Mouse (Mus musculus) layer of hippocampus, postnatal 14 days (tissue): ENCODE data around the gene Tsc2. TPM values are rescaled to one million over a fixed set of nuclear protein-coding genes. Genes with fewer than 3 reads are reported as not detected.
"Not testable (repeated sequence)": the region's sequence is repeated elsewhere in the genome, so short reads cannot be mapped to it uniquely, and the experiment has no call there.

Experiments
- DNase-seq, 2 experiments: peaks; one replicate each; pipeline ENCODE4 v3.0.0; 2021 to 2022; ENCODE audit warnings: low spot score in 2 of 2, mixed read lengths in 1 of 2
- long read RNA-seq, 2 experiments: library from polyadenylated mRNA; stranded (forward); transcript quantifications; one replicate each; pipeline ENCODE4 v2.0.0; 2021
- total RNA-seq, 2 experiments: library from RNA; stranded (reverse); gene quantifications; 2 replicates each; pipeline ENCODE4 v1.2.3; 2021

The Tsc2 gene
- 100 to 1,000 TPM; 160 to 162 TPM for total RNA-seq
- long read RNA-seq, experiment 1, full-length matches to known transcripts: 4 of 75 reads
- long read RNA-seq, experiment 1, partial matches to known transcripts: 45 of 75 reads
- long read RNA-seq, experiment 1, other reads (novel, unspliced or antisense): 26 of 75 reads
- long read RNA-seq, experiment 2, full-length matches to known transcripts: 8 of 88 reads
- long read RNA-seq, experiment 2, partial matches to known transcripts: 54 of 88 reads
- long read RNA-seq, experiment 2, other reads (novel, unspliced or antisense): 26 of 88 reads

DNA sequence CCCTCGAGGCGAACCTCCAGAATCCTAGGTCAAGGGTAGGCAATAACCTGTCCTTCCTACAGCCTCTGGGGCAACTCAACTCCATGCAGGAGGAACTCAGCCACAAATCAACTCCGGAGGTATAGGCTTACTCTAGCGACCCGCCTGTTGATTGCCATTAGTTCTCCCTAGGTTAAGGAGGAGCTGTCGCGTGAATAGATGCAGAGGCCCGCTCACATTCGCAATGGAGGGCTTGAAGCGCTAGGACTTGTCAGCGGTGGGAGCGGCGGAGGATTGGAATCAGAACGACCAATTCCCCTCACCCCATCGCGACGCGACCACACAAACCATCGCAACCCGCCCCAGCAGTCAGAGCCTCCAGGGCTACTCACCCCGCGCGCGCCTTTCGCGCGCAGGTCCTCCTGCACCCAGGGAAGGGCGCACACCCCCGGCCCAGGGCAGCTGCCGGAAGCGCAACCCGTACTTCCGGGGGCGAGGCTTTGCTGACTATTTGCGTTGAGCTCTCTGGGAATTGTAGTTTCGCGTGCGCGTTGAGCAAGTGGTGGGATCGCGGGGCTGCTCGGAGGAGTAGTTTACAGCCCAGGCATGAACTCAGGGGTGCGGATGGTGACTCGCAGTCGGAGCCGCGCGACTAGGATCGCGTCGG, at the start of gene Tsc2, which contains the start of gene Nthl1:
Gene Tsc2 (minus strand): TSS at position 464 of the 646 bp plus-strand sequence.
Gene Nthl1 (plus strand): TSS at position 514 of the 646 bp plus-strand sequence.
- DNase-seq: peak; percentile 81 to 88

GRCm38 (mm10) chr17:24677500-24678080, 45.2 kb upstream of the Tsc2 start:
- DNase-seq: no peak

- no peak for DNase-seq
Measured at GRCm38 (mm10) chr17:24676877-24677276, 44.4 kb upstream of the Tsc2 start.

DNA sequence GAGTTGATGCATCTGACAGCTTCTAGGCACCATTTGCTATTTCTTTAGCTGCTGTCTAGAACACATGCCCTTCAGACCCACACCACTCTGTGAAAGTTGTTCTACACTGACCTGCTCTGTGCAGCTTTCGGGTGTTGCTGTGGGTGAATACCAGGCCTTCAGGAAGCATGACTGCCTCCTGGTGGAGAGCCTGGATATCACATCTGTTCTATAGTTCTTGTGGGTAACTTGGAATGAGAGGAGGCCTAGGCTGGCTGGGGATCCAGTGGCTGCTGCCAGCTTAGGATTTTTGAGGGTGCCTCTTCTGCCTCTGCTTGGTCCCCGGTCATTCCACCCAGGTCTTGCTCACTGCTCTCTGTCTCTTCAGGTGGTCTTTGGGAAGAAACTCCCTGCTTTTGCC, 43.8 kb upstream of the Tsc2 start:
- peak; percentile 66 to 70 for DNase-seq

DNA sequence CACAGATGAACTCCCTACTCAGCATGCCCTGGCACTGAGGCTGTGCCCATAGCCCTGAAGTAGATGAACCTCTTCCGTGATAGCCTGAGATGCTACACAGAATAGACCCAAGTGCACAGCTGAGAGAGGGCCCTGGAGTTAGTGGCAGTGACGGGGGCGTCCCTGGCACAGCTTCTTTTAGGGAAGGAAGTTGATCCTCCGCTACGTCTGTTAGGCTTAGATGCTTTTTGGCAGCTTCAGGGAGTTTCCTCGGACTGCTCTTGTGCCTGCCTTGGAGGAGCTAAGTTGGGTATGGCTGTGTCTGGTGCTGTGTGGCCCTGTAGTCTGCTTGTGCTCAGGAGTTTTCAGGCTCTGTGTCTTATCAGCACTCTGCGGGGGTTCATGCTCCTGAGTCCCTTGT, 41.8 kb upstream of the Tsc2 start:
- peak in 1 of 2 experiments; percentile 63 for DNase-seq

DNA sequence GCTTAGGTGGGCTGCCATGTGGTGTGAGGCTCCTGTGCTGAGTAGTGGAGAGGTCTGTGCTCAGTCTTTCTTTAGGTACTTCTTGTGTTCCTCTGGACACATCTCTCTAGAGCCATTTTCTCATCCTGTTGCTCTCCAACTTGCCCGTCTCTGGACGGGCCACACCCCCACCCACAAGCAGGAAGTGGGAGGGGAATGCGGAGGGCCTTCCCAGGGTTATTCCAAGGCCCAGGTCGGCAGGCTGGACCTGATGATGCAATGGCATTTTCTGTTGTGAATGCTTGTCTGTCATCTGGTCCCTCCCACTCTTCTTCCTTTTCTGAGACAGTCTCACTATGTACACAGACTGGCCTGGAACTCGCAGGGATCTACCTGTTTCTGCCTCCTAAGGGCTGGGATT, 39.7 kb upstream of the Tsc2 start:
- DNase-seq: no peak

DNA sequence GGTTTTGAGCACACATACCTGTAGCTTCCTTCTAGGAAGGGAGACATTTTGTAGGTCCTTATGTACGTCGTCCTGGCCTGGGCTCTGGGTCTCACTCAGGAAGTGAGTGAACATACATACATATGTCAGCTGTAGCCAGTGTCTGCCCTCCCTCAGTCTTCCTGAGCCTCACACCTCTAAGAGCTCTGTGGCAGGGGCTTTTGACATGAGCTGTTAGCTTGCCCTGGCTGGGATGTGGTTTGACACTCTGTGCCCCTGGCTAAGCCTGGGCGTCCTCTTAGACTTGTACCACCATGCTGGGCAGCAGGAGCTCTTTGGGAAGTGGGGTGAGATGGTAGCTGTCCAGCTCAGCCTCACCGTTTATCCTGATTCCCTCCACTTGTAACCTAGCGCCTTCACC, 38.9 kb upstream of the Tsc2 start:
- DNase-seq: no peak

DNA sequence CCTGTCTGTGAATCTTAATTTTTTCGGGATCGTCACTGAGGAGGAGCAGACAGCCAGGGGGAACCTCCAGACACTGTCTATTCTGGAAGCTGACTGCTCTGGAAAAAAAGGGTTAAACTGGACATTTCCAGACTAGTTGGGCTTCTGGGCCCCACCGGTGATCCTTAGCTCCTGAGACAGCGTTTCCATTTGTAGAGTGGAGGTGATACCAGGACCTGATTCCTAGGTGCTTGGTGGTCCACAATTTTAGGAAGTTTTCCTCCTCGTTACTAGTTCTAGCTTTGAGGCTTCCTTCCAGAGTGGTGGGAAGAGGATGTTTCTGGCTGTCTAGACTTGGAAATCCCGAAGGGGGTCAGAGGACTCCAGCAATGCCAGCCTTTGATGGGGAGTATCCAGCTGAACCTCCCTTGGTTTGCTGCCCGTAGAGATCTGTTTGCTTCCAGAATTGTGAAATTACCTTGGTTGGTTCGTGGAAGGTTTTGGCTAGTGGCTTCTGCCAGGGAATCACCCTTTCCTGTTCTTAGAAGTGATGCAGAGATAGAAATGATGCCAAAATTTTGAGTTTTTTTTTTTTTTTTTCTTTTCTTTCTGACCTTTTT, 37.9 kb upstream of the Tsc2 start:
- no peak for DNase-seq

- DNase-seq: peak; percentile 93 to 95
Measured at GRCm38 (mm10) chr17:24669545-24670245, 37.3 kb upstream of the Tsc2 start, which contains the start of gene Zfp598. Gene Zfp598, plus strand, starts transcription at chr17:24669687.

DNA sequence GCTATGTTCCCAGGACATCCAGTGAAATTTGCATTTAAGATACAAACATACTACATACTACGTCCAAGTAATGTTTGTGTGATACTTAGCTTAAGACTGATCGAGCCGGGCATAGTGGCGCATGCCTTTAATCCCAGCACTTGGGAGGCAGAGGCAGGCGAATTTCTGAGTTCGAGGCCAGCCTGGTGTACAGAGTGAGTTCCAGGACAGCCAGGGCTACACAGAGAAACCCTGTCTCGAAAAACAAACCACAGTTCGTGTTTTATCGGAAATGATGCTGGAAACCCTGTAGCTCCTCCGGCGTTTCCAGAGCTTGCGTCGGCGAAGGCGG, 36.7 kb upstream of the Tsc2 start:
- DNase-seq: not testable (repeated sequence)

DNA sequence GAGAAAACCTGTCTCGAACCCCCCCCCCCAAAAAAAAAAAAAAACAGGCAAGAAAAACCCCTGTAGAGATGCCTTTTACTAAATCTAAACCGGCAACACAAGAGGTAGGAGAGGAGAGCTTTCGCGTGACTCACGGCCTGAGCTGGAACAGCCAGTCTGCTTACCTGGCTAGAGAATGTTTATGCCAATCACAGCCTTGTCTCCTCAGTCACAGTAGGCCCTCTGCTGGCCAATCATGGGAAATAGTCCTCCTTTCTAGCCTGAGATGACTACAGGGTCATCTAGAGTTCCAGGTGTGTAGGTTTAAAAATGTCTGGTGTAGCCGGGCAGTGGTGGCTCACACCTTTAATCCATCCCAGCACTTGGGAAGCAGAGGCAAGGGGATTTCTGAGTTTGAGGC, 35.0 kb upstream of the Tsc2 start:
- DNase-seq: no peak

DNA sequence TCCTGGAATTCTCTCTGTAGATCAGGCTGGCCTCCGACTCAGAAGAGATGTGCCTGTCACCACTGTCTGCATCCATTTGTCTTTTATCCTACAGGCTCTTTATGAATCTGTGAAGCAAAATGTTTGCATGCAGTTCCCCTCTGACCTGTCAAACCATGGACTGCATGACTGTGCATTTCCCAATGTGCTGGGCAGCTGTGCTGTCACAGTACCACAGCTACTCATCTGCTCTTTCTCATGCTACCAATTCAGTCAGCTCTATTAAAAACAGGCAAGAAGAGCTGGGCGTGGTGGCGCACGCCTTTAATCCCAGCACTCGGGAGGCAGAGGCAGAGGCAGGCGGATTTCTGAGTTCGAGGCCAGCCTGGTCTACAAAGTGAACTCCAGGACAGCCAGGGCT, 34.6 kb upstream of the Tsc2 start:
- DNase-seq: not testable (repeated sequence)

- no peak for DNase-seq
Measured at GRCm38 (mm10) chr17:24658017-24658758, 25.8 kb upstream of the Tsc2 start, which contains the start of gene Npw. Gene Npw, minus strand, starts transcription at chr17:24658457.

DNA sequence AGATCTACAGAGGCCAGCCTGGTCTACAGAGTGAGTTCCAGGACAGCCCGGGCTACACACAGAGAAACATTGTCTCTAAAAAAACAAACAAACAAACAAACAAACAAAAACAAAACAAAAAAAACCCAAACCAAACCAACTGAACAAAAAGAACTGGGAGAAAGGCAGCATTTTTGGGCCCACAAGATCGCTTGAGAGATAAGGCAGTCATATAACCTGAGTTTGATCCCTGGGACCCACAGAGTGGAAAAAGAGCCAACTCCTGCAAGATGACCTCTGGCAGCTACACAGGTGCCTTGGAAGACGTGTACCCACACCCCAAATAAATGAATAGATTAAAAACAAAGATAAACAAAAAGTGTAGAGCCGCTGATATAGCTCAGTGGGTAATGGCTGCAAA, 22.5 kb upstream of the Tsc2 start:
- no peak for DNase-seq

DNA sequence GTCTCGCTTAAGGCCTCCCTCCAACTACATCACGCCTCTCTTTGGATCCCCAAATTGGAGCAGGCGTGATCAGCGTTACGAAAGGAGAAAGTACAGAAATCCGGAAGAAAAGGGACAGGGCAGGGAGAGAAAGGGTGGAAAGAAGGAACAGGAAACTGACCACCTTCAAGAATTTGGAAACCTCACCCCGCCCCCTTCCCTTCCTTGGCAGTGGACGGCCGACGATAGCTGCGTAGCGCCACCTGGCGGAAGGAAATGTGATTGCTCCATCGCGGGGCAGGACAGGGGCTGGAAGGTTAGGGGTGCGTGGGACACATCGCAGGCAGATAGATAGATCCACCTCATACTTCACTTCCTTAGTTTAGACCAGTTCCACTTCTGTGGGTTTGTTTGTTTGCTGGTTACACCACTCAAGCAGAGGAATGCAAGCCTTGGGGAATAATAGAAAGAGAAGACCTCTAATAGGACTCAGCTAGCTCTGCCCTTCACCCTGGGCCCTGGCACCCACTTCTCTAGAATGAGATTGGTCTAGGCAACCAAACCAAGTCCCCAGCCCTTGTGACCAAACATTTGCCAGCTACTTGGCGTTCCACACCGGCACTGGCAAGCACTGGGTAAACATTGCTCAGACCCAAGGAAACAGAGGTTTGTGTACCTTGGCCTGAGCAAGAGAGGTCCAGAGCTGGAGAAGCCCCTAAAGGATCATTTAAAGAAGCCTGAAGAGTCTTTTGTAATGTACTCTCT, 21.7 kb upstream of the Tsc2 start:
- DNase-seq: peak in 1 of 2 experiments; percentile 62

- DNase-seq: no peak
Measured at GRCm38 (mm10) chr17:24651835-24652234, 19.4 kb upstream of the Tsc2 start.

DNA sequence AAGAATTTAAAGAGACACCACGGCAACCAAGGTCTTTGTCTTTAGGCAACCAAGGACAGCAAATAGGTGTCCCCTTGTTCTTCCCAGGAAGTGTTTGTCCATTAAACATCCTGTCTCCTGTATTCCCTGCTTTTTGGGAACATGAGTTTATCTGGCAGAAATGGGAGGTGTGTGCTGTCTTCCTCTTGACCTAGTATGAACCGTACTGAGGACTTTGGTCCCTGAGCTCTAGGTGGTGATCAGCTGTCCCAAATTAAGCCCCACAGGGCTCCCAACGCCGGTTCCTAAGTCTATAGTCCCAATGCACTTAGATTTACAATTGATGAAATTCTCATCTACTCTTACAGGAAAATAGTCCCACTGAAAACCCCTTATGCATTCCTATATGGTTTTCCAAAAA, 18.3 kb upstream of the Tsc2 start:
- DNase-seq: no peak

- DNase-seq: no peak
Measured at GRCm38 (mm10) chr17:24650070-24650616, 17.7 kb upstream of the Tsc2 start, which contains the start of gene Slc9a3r2. Gene Slc9a3r2, minus strand, starts transcription at chr17:24650327.

DNA sequence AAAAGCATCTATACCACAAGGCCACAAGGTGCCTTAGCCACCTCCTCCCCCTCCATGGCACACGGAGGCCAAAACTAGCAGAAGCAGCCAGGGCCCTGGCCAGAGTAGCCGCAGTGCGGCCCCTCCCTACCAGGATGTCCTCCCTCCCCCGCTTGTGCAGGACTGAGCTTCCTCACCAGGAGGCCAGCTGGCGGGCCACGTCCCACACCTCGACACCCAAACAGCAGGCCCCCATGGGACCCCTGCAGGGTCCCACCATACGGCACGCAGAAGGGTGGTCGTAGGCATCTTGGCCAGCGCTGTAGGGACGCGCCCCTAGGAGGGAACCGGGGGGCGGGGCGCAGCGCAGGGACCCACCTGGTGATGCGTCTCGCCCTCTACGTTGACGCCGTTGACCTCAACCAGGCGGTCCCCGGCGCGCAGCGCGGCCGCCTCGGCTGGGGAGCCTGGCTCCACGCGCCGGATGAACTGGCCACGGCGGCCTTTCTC, 17.2 kb upstream of the Tsc2 start:
- DNase-seq: no peak
